Mouse (Mus musculus): ENCODE measurements at regions not wholly inside any gene's neighbourhood (a gene's known extent, or its start where the extent isn't known, plus 50 kb on each side); places are given as distances from the start of the nearest gene placed in this dataset.

GRCm38 (mm10) chr1:35968489-35968888, 99.7 kb upstream of the Hs6st1 start:
- no peak for TF ChIP-seq POLR2A (IDR thresholded peaks at IDR 0.05; ENCODE audit: borderline replicate concordance, insufficient read depth, low read length)
- TF ChIP-seq CTCF (IDR thresholded peaks at IDR 0.05; ENCODE audit: borderline replicate concordance, insufficient read depth, low read depth, low read length) = no peak
